Mouse (Mus musculus): ENCODE results near the gene Akap2. TPM values are rescaled to one million over a fixed set of nuclear protein-coding genes. Genes with fewer than 3 reads are reported as not detected.

Akap2 gene
- polyA plus RNA-seq, 1 experiment from 2014 or later: 11.4 TPM

GRCm38 (mm10) chr4:57842472-57843305, 125.2 kb downstream of the Akap2 start:
- Histone ChIP-seq H3K4me1 (replicated peaks; ENCODE audit: control insufficient read depth, insufficient read depth) (peaks cover 6% of the 10 kb centered on the region), H3K4me2 (replicated peaks; ENCODE audit: low read depth) (no peak overlapping the region), H3K9ac (ENCODE audit: low read length) (no peak overlapping the region), H3K27ac (replicated peaks) (no peak overlapping the region), H3K36me3 (ENCODE audit: control insufficient read depth, insufficient read depth, low read length) (no peaks in the 10 kb centered on the region), H3K9me3 (ENCODE audit: control insufficient read depth, low read length) (no peaks in the 10 kb centered on the region), H3K4me3 (ENCODE audit: low read depth, low read length) (no peak overlapping the region), H3K27me3 (ENCODE audit: control insufficient read depth, insufficient read depth, low read length) (no peaks in the 10 kb centered on the region)
- ATAC-seq (ENCODE audit: low FRiP score, low TSS enrichment): no peak
- DNase-seq (ENCODE audit: low spot score): no peak
- 67% methylated on average over 11 of the region's 11 CpGs for WGBS
- no peak for TF ChIP-seq EP300 (optimal IDR thresholded peaks at IDR 0.05)
- no peak for TF ChIP-seq CTCF (IDR thresholded peaks at IDR 0.05; ENCODE audit: low read depth)

- peaks cover 6% of the 10 kb centered on the region for H3K4me1 ChIP-seq (replicated peaks; ENCODE audit: control insufficient read depth, insufficient read depth)
- peak overlapping the region; percentile 91 for H3K27ac ChIP-seq (replicated peaks)
- H3K27me3 ChIP-seq (ENCODE audit: control insufficient read depth, insufficient read depth, low read length): no peaks in the 10 kb centered on the region
- H3K9ac ChIP-seq (ENCODE audit: low read length): peak overlapping the region; percentile 65
- peak overlapping the region; percentile 45 for H3K4me3 ChIP-seq (ENCODE audit: low read depth, low read length)
- H3K9me3 ChIP-seq (ENCODE audit: control insufficient read depth, low read length): no peaks in the 10 kb centered on the region
- H3K4me2 ChIP-seq (replicated peaks; ENCODE audit: low read depth): peak overlapping the region; percentile 57
- ATAC-seq (ENCODE audit: low FRiP score, low TSS enrichment) (peak; percentile 90), DNase-seq (ENCODE audit: low spot score) (peak; percentile 86)
- no peaks in the 10 kb centered on the region for H3K36me3 ChIP-seq (ENCODE audit: control insufficient read depth, insufficient read depth, low read length)
- 4% methylated on average over 10 of the region's 10 CpGs for WGBS
- TF ChIP-seq CTCF (IDR thresholded peaks at IDR 0.05; ENCODE audit: low read depth): no peak
- TF ChIP-seq EP300 (optimal IDR thresholded peaks at IDR 0.05): no peak
Observed at GRCm38 (mm10) chr4:57845031-57845431, 127.6 kb downstream of the Akap2 start.

GRCm38 (mm10) chr4:57845541-57846210, 128.2 kb downstream of the Akap2 start:
- Histone ChIP-seq H3K36me3 (ENCODE audit: control insufficient read depth, insufficient read depth, low read length) (peaks cover 2% of the 10 kb centered on the region; the same call in 1 of the 2 replicates), H3K4me3 (ENCODE audit: low read depth, low read length) (peak overlapping the region; percentile 45), H3K4me1 (replicated peaks; ENCODE audit: control insufficient read depth, insufficient read depth) (peaks cover 6% of the 10 kb centered on the region), H3K27ac (replicated peaks) (peak overlapping the region; percentile 91), H3K4me2 (replicated peaks; ENCODE audit: low read depth) (peak overlapping the region; percentile 57), H3K9me3 (ENCODE audit: control insufficient read depth, low read length) (no peaks in the 10 kb centered on the region), H3K9ac (ENCODE audit: low read length) (peak overlapping the region; percentile 65), H3K27me3 (ENCODE audit: control insufficient read depth, insufficient read depth, low read length) (no peaks in the 10 kb centered on the region)
- WGBS: 31% methylated on average over 12 of the region's 12 CpGs
- no peak for TF ChIP-seq CTCF (IDR thresholded peaks at IDR 0.05; ENCODE audit: low read depth)
- TF ChIP-seq EP300 (optimal IDR thresholded peaks at IDR 0.05): no peak
- DNase-seq (ENCODE audit: low spot score) (no peak), ATAC-seq (ENCODE audit: low FRiP score, low TSS enrichment) (no peak)

- no peaks in the 10 kb centered on the region for H3K9me3 ChIP-seq (ENCODE audit: control insufficient read depth, low read length)
- peak; percentile 31 for DNase-seq (ENCODE audit: low spot score)
- ATAC-seq (ENCODE audit: low FRiP score, low TSS enrichment): no peak
- peak overlapping the region; percentile 65 for H3K9ac ChIP-seq (ENCODE audit: low read length)
- peak overlapping the region; percentile 91 for H3K27ac ChIP-seq (replicated peaks)
- 29% methylated on average over 12 of the region's 12 CpGs for WGBS
- peaks cover 9% of the 10 kb centered on the region for H3K4me1 ChIP-seq (replicated peaks; ENCODE audit: control insufficient read depth, insufficient read depth)
- peak overlapping the region; percentile 57 for H3K4me2 ChIP-seq (replicated peaks; ENCODE audit: low read depth)
- H3K27me3 ChIP-seq (ENCODE audit: control insufficient read depth, insufficient read depth, low read length): no peaks in the 10 kb centered on the region
- TF ChIP-seq EP300 (optimal IDR thresholded peaks at IDR 0.05) (no peak), CTCF (IDR thresholded peaks at IDR 0.05; ENCODE audit: low read depth) (no peak)
- H3K4me3 ChIP-seq (ENCODE audit: low read depth, low read length): peak overlapping the region; percentile 45
- peaks cover 2% of the 10 kb centered on the region; the same call in 1 of the 2 replicates for H3K36me3 ChIP-seq (ENCODE audit: control insufficient read depth, insufficient read depth, low read length)
Observed at GRCm38 (mm10) chr4:57846381-57846990, 129.0 kb downstream of the Akap2 start.

- peak overlapping the region; percentile 91 for H3K27ac ChIP-seq (replicated peaks)
- peak overlapping the region; percentile 65 for H3K9ac ChIP-seq (ENCODE audit: low read length)
- no peaks in the 10 kb centered on the region for H3K9me3 ChIP-seq (ENCODE audit: control insufficient read depth, low read length)
- peaks cover 2% of the 10 kb centered on the region; the same call in 1 of the 2 replicates for H3K36me3 ChIP-seq (ENCODE audit: control insufficient read depth, insufficient read depth, low read length)
- DNase-seq (ENCODE audit: low spot score) (peak; percentile 36), ATAC-seq (ENCODE audit: low FRiP score, low TSS enrichment) (peak; percentile 16; the same call in 1 of the 2 replicates)
- WGBS: 14% methylated on average over 8 of the region's 8 CpGs
- TF ChIP-seq EP300 (optimal IDR thresholded peaks at IDR 0.05) (no peak), CTCF (IDR thresholded peaks at IDR 0.05; ENCODE audit: low read depth) (no peak)
- peak overlapping the region; percentile 45 for H3K4me3 ChIP-seq (ENCODE audit: low read depth, low read length)
- H3K4me1 ChIP-seq (replicated peaks; ENCODE audit: control insufficient read depth, insufficient read depth): peaks cover 11% of the 10 kb centered on the region
- H3K4me2 ChIP-seq (replicated peaks; ENCODE audit: low read depth): peak overlapping the region; percentile 57
- no peaks in the 10 kb centered on the region for H3K27me3 ChIP-seq (ENCODE audit: control insufficient read depth, insufficient read depth, low read length)
Observed at GRCm38 (mm10) chr4:57846991-57847422, 129.6 kb downstream of the Akap2 start.

Measured in stomach, postnatal 0 days (tissue).